Mouse (Mus musculus) left cerebral cortex, adult 2 months (tissue): ENCODE data around the gene Bpifa3. TPM values are rescaled to one million over a fixed set of nuclear protein-coding genes. Genes with fewer than 3 reads are reported as not detected.
"Not testable (repeated sequence)": the region's sequence is repeated elsewhere in the genome, so short reads cannot be mapped to it uniquely, and the experiment has no call there.

Experiments used
- DNase-seq, 2 experiments: peaks; one replicate each; pipeline ENCODE4 v3.0.0; 2021 to 2022; ENCODE audit warnings: low spot score in 2 of 2, mixed read lengths in 1 of 2; ENCODE audit errors: extremely low spot score in 1 of 2
- H3K27ac ChIP-seq: fragments of 200-600 bp; 2 replicates; pipeline ENCODE4 v1.8.1; 2022
- H3K4me3 ChIP-seq: fragments of 200-600 bp; 2 replicates; pipeline ENCODE4 v1.8.1; 2022
- CTCF ChIP-seq: fragments of 200-600 bp; IDR thresholded peaks from 2 replicates; pipeline ENCODE4 v1.8.1; 2022; ENCODE audit warnings: antibody characterized with exemption, mild to moderate bottlenecking, moderate library complexity
- intact Hi-C: fragments of 180-260 bp; cut with DNase I; formaldehyde crosslinking; loops from one replicate; pipeline ENCODE4 v1.15.1; 2025
- long read RNA-seq, 2 experiments: library from polyadenylated mRNA; stranded (forward); transcript quantifications; one replicate each; pipeline ENCODE4 v2.0.0; 2021; ENCODE audit warnings: borderline mapping rate in 2 of 2
- total RNA-seq, 2 experiments: library from RNA; stranded (reverse); gene quantifications; 2 replicates each; pipeline ENCODE4 v1.2.3; 2021

Gene Bpifa3
- total RNA-seq: not detected
- long read RNA-seq, experiment 1: 0 reads
- long read RNA-seq, experiment 2: 0 reads

- TF ChIP-seq CTCF: no peak
- no peak within 1 kb of the TSS for H3K27ac ChIP-seq
- no peak for DNase-seq
- no peak within 1 kb of the TSS for H3K4me3 ChIP-seq
- intact Hi-C loops: no loop called here
These were observed at the start of gene Bpifa3 for GRCm38 (mm10) chr2:154130120-154130519. Gene Bpifa3, plus strand, starts transcription at chr2:154130336.

DNA sequence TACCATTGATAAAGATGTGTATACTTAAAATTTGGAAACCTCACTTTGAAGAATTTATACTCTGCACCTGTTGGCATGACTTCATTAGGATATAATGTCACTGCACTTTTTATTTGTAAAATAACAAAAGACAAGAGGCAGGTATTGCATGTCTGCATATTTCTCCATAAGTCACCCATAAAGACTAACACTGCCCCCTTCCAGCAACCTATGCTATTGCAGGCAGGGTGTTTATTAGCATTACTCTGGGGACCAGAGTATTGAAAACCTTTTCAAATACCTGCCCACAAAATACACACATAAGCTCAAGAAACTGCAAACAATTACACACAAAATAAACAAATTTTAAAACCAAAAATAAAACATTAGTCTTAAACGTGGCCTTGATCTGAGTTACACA, 32.4 kb upstream of the Bpifa3 start:
- H3K27ac ChIP-seq: no peak overlapping the region
- no peak overlapping the region for H3K4me3 ChIP-seq
- intact Hi-C loops: no loop called here
- peak; percentile 52 for TF ChIP-seq CTCF
- DNase-seq: no peak

DNA sequence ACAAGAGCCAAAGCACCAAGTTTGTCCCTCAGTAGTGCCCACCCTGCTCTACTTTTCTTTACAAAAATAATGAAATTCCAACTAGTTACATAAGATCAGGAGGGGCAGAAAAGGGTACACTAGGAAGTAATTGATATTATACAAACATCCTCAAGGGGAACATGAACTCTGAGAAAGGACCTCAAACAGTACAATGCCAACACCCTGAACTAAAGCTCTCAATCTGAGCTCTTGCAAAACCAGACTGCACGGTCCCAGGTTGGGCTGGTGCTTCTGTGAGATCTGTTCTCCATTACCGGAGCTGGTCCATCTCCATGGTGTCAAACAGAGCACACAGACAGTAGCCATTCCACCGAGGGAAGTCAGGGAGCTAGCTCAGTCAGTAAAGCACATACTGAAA, 12.8 kb upstream of the Bpifa3 start:
- TF ChIP-seq CTCF: no peak
- no peak overlapping the region for H3K4me3 ChIP-seq
- no peak for DNase-seq
- no peak overlapping the region for H3K27ac ChIP-seq
- intact Hi-C loops: no loop called here

GRCm38 (mm10) chr2:154142580-154142979, 12.4 kb downstream of the Bpifa3 start, which contains the start of gene Bpifa1:
Gene Bpifa1, plus strand, starts transcription at chr2:154142880.
- no peak within 1 kb of the TSS for H3K4me3 ChIP-seq
- no peak within 1 kb of the TSS for H3K27ac ChIP-seq
- intact Hi-C loops: no loop called here
- TF ChIP-seq CTCF: no peak
- no peak for DNase-seq

GRCm38 (mm10) chr2:154143735-154144134, 13.6 kb downstream of the Bpifa3 start:
- no peak for TF ChIP-seq CTCF
- Histone ChIP-seq H3K27ac (no peak overlapping the region), H3K4me3 (no peak overlapping the region)
- no peak for DNase-seq
- intact Hi-C loops: no loop called here

- no peak overlapping the region for H3K27ac ChIP-seq
- H3K4me3 ChIP-seq: no peak overlapping the region
- no peak for DNase-seq
- intact Hi-C loops: no loop called here
- TF ChIP-seq CTCF: no peak
These were observed 17.4 kb downstream of the Bpifa3 start for GRCm38 (mm10) chr2:154147496-154147895.

DNA sequence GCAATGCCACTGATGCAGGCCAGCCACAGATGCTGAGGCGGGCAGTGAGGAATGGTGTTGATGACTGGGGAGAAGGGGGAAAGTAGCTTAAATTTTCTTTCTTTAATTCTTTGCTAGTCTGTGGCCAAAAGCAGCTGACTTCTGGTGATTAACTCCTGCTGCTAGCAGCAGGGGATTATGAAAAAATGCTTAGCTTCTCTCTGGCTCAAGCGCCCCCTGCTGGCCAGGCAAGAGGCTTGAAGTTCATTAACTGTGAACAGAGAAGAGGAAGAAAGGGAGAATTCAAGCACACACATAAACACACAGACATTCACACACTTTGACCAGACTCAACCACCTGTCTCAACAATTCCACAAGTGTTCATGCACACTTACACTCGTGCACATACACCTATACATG, 28.3 kb downstream of the Bpifa3 start:
- Histone ChIP-seq H3K27ac (no peak overlapping the region), H3K4me3 (no peak overlapping the region)
- DNase-seq: peak; percentile 19 to 49
- intact Hi-C loops: loop anchor here (5.0 kb wide), 2 partner anchors 166 to 216 kb away; no protein-coding TSS in a partner anchor
- peak; percentile 71 for TF ChIP-seq CTCF

- Histone ChIP-seq H3K4me3 (no peak within 1 kb of the TSS), H3K27ac (no peak within 1 kb of the TSS)
- no peak for DNase-seq
- no peak for TF ChIP-seq CTCF
- intact Hi-C loops: no loop called here
These were observed 32.2 kb downstream of the Bpifa3 start, which contains the start of gene Bpifa5 for GRCm38 (mm10) chr2:154162307-154162706. Gene Bpifa5, plus strand, starts transcription at chr2:154162607.

GRCm38 (mm10) chr2:154163306-154163705, 33.2 kb downstream of the Bpifa3 start:
- TF ChIP-seq CTCF: no peak
- no peak for DNase-seq
- intact Hi-C loops: no loop called here

GRCm38 (mm10) chr2:154169172-154169571, 39.0 kb downstream of the Bpifa3 start:
- no peak overlapping the region for H3K27ac ChIP-seq
- no peak for TF ChIP-seq CTCF
- DNase-seq: no peak
- H3K4me3 ChIP-seq: no peak overlapping the region
- intact Hi-C loops: no loop called here

More at GRCm38 (mm10) chr2:154163306-154163705, 33.2 kb downstream of the Bpifa3 start:
- Histone ChIP-seq H3K27ac (no peak overlapping the region), H3K4me3 (no peak overlapping the region)

- DNase-seq: no peak
- TF ChIP-seq CTCF: no peak
- intact Hi-C loops: no loop called here
These were observed 41.5 kb downstream of the Bpifa3 start for GRCm38 (mm10) chr2:154171621-154172020.

GRCm38 (mm10) chr2:154173313-154173712, 43.2 kb downstream of the Bpifa3 start:
- Histone ChIP-seq H3K27ac (no peak overlapping the region), H3K4me3 (no peak overlapping the region)
- TF ChIP-seq CTCF: peak; percentile 75
- peak; percentile 20 to 30 for DNase-seq
- intact Hi-C loops: loop anchor here (1.0 kb wide), 1 partner anchor 127 kb away; no protein-coding TSS in a partner anchor

More at GRCm38 (mm10) chr2:154171621-154172020, 41.5 kb downstream of the Bpifa3 start:
- H3K27ac ChIP-seq: no peak overlapping the region
- no peak overlapping the region for H3K4me3 ChIP-seq

- intact Hi-C loops: not testable (repeated sequence)
These were observed 51.8 kb downstream of the Bpifa3 start for GRCm38 (mm10) chr2:154181900-154182299.

GRCm38 (mm10) chr2:154183061-154183460, 52.9 kb downstream of the Bpifa3 start:
- DNase-seq, intact Hi-C loops, H3K27ac ChIP-seq, H3K4me3 ChIP-seq: not testable (repeated sequence)

More at GRCm38 (mm10) chr2:154181900-154182299, 51.8 kb downstream of the Bpifa3 start:
- not testable (repeated sequence) for DNase-seq, H3K4me3 ChIP-seq, H3K27ac ChIP-seq
